Mouse (Mus musculus): ENCODE measurements around the gene Gdpd3. TPM values are rescaled to one million over a fixed set of nuclear protein-coding genes. Genes with fewer than 3 reads are reported as not detected.

Gdpd3 gene
- polyA plus RNA-seq, 1 experiment from 2014 or later, result 13.9 TPM

DNA sequence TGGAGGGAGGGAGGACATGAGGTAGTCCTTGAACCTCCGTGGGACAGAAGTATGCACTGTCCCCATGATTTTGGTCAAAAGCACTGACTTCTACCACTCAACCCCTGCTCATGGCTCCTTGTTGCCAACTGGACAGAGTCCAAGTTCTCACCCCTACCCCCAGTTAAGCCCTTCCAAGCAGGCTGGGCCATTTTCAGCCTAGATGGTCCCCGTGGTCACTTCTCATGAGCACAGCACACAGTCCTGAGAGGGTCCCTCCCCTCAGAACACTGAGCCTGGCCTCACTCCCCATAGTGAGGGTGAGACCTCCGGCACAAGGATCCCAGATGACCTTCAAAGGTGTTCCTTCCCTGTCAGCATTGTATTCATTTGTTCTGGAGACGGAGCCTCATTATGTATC, 23.0 kb downstream of the Gdpd3 start:
- Histone ChIP-seq H3K27ac (ENCODE audit: low read depth, low read length) (no peak overlapping the region), H3K4me2 (replicated peaks; ENCODE audit: low read depth) (no peak overlapping the region), H3K36me3 (ENCODE audit: control insufficient read depth, insufficient read depth) (peaks cover 53% of the 10 kb centered on the region), H3K9me3 (ENCODE audit: control insufficient read depth) (no peaks in the 10 kb centered on the region), H3K9ac (ENCODE audit: low read depth, low read length) (no peak overlapping the region), H3K4me3 (ENCODE audit: low read depth, low read length) (no peak overlapping the region), H3K27me3 (replicated peaks; ENCODE audit: control insufficient read depth, insufficient read depth, low read length) (no peaks in the 10 kb centered on the region), H3K4me1 (replicated peaks; ENCODE audit: control insufficient read depth, insufficient read depth, low read length) (peaks cover 3% of the 10 kb centered on the region; the same call in 1 of the 2 replicates)
- no peak for ATAC-seq
- no peak for TF ChIP-seq CTCF (IDR thresholded peaks at IDR 0.05; ENCODE audit: low read depth)
- 84% methylated on average over 4 of the region's 4 CpGs for WGBS

- 0 out of 2 replicates have a peak, but pooled peaks have one; percentile 6 for TF ChIP-seq CTCF (IDR thresholded peaks at IDR 0.05; ENCODE audit: low read depth)
- Histone ChIP-seq H3K36me3 (ENCODE audit: control insufficient read depth, insufficient read depth) (peaks cover 53% of the 10 kb centered on the region), H3K9me3 (ENCODE audit: control insufficient read depth) (no peaks in the 10 kb centered on the region), H3K27ac (ENCODE audit: low read depth, low read length) (peak within 1 kb of the TSS; percentile 97), H3K4me3 (ENCODE audit: low read depth, low read length) (peak within 1 kb of the TSS; percentile 86), H3K4me1 (replicated peaks; ENCODE audit: control insufficient read depth, insufficient read depth, low read length) (peaks cover 3% of the 10 kb centered on the region; the same call in 1 of the 2 replicates), H3K9ac (ENCODE audit: low read depth, low read length) (peak within 1 kb of the TSS; percentile 92), H3K4me2 (replicated peaks; ENCODE audit: low read depth) (peak within 1 kb of the TSS; percentile 71), H3K27me3 (replicated peaks; ENCODE audit: control insufficient read depth, insufficient read depth, low read length) (no peaks in the 10 kb centered on the region)
- under 1% methylated on average over 66 of the region's 83 CpGs for WGBS
- ATAC-seq, result peak; percentile 91
Measured at GRCm38 (mm10) chr7:126791851-126792720, 26.0 kb downstream of the Gdpd3 start, which contains the start of gene Ppp4c. Ppp4c (minus strand) TSS chr7:126792496.

DNA sequence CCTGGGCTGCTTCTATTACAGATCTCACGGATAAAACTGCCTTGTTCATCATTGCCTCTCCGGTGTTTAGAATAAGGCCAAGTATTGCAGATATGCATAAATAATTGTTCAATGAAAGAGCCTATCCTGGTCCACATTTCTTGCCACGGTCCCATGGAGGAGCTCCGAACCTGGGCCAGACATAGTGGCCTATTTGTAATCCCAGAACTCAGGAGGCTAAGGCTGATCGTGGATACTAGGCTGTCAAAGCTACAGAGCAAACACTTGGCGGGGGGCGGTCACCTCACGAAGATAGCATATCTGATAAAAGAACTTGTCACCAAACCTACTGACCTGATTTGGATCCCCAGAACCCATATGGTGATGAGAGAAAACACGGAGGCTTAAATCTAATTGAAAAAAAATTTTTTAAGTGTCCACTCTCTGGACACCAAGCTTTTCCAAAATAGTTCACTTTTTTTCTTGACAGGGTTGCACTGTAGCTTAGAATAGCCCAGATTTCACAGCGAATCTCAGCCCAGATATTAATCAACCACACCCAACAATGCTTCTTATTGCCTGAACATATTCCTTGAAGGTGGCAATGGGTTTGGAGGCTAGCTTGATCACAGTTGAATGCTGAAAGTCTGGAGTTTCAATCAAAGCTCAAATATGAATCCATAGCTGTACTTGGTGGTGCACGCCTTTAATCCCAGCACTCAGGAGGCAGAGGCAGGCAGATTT, 26.7 kb downstream of the Gdpd3 start:
- H3K36me3 ChIP-seq (ENCODE audit: control insufficient read depth, insufficient read depth), result peaks cover 50% of the 10 kb centered on the region

DNA sequence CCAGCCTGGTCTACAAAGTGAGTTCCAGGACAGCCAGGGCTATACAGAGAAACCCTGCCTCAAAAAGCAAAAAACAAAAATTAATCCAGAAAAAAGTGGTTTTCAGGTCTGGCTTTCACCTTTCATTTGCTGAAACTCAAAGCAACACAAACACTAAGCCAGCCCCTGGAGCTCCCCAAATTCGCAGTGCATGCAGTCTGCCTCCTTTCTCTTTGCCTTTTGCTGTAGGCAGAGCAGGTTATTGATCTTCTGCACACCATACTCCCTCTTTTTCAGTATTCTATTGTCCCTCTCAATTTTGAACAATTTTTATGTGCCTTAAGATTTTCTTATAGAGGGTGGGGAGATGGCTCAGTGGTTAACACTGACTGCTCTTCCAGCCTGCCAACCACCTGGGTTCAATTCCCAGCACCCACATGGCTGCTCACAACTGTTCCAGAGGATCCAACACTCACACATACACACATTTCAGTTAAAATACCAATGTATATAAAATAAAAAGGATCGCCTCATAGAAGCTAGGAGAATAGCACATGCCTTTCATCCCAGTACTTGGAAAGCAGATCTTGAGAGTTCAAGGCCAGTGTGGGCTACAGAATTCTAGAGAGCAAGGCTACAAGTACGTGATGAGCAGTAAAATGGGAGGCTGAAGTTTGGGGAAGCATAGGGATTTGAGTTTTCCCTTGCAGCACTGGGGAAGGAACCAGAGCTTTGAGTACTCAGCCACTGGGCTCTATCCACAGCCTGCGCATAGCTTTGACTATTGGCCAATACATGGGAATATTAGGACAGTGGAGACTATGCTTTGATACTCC, 27.5 kb downstream of the Gdpd3 start:
- H3K27ac ChIP-seq (ENCODE audit: low read depth, low read length), result no peak overlapping the region
- no peak for TF ChIP-seq CTCF (IDR thresholded peaks at IDR 0.05; ENCODE audit: low read depth)

More for the DNA sequence above, 26.7 kb downstream of the Gdpd3 start:
- no peak for TF ChIP-seq CTCF (IDR thresholded peaks at IDR 0.05; ENCODE audit: low read depth)
- Histone ChIP-seq H3K4me2 (replicated peaks; ENCODE audit: low read depth) (peak overlapping the region; percentile 71), H3K9ac (ENCODE audit: low read depth, low read length) (0 out of 2 replicates have a peak overlapping the region, but pooled peaks have one; percentile 92), H3K27me3 (replicated peaks; ENCODE audit: control insufficient read depth, insufficient read depth, low read length) (no peaks in the 10 kb centered on the region), H3K9me3 (ENCODE audit: control insufficient read depth) (no peaks in the 10 kb centered on the region), H3K4me1 (replicated peaks; ENCODE audit: control insufficient read depth, insufficient read depth, low read length) (peaks cover 3% of the 10 kb centered on the region; the same call in 1 of the 2 replicates), H3K27ac (ENCODE audit: low read depth, low read length) (0 out of 2 replicates have a peak overlapping the region, but pooled peaks have one; percentile 97), H3K4me3 (ENCODE audit: low read depth, low read length) (peak overlapping the region; percentile 86)
- no peak for ATAC-seq
- WGBS, result 15% methylated on average over 11 of the region's 11 CpGs

DNA sequence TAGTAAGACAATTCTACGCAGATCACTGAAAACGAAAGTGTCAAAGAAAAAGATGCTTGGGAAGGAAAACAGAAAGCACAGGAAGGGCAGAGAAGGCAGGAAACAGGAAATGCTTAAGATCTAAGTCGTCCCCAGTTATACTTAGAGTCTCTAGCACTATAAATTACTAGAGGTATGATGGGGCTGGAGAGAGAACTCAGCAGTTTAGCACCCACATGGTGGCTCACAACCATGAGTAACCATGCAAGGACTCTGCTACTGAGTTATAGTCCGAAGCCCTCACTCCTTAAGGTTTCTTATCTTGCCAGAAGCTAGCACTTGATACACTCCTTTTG, 28.1 kb downstream of the Gdpd3 start:
- Histone ChIP-seq H3K27ac (ENCODE audit: low read depth, low read length) (no peak overlapping the region), H3K9me3 (ENCODE audit: control insufficient read depth) (no peaks in the 10 kb centered on the region), H3K4me3 (ENCODE audit: low read depth, low read length) (no peak overlapping the region), H3K4me1 (replicated peaks; ENCODE audit: control insufficient read depth, insufficient read depth, low read length) (peaks cover 3% of the 10 kb centered on the region; the same call in 1 of the 2 replicates), H3K4me2 (replicated peaks; ENCODE audit: low read depth) (no peak overlapping the region), H3K9ac (ENCODE audit: low read depth, low read length) (no peak overlapping the region), H3K36me3 (ENCODE audit: control insufficient read depth, insufficient read depth) (peaks cover 37% of the 10 kb centered on the region), H3K27me3 (replicated peaks; ENCODE audit: control insufficient read depth, insufficient read depth, low read length) (no peaks in the 10 kb centered on the region)
- ATAC-seq, result no peak
- 69% methylated on average over 4 of the region's 4 CpGs for WGBS
- TF ChIP-seq CTCF (IDR thresholded peaks at IDR 0.05; ENCODE audit: low read depth), result no peak

More for the DNA sequence above, 27.5 kb downstream of the Gdpd3 start:
- Histone ChIP-seq H3K27me3 (replicated peaks; ENCODE audit: control insufficient read depth, insufficient read depth, low read length) (no peaks in the 10 kb centered on the region), H3K4me2 (replicated peaks; ENCODE audit: low read depth) (no peak overlapping the region), H3K4me3 (ENCODE audit: low read depth, low read length) (no peak overlapping the region), H3K4me1 (replicated peaks; ENCODE audit: control insufficient read depth, insufficient read depth, low read length) (peaks cover 3% of the 10 kb centered on the region; the same call in 1 of the 2 replicates), H3K9ac (ENCODE audit: low read depth, low read length) (no peak overlapping the region), H3K9me3 (ENCODE audit: control insufficient read depth) (no peaks in the 10 kb centered on the region), H3K36me3 (ENCODE audit: control insufficient read depth, insufficient read depth) (peaks cover 42% of the 10 kb centered on the region)
- ATAC-seq, result no peak
- WGBS, result 64% methylated on average over 4 of the region's 4 CpGs
